ENCODE assay signal across 14 mouse cellular contexts in genomic region chr13:45967371-45967770, GRCm38 (mm10).
"Had no signal": no experiment of that assay in that cellular context is flagged by ENCODE, and none has a peak within 500 bp of the region (broad histone marks: within the 10 kb centered on the region; RNA-seq: fewer than 3 reads in every experiment).

No protein-coding gene starts in this region.

- DNase-seq: lung, adult 18-20 months; lung, embryonic 14.5 days; lung, postnatal 10 days; right cerebral cortex, adult 18-20 months; right cerebral cortex, postnatal 25 days; right cerebral cortex, postnatal 4 days; spleen, adult 18-20 months; thymus, adult 18-20 months; thymus, postnatal 4 days had no signal

- H3K27me3 ChIP-seq: megakaryocyte, embryonic 14.5 days had no signal

- ATAC-seq: midbrain, embryonic 13.5 days; midbrain, embryonic 15.5 days had no signal

- H3K9ac ChIP-seq: lung, embryonic 14.5 days; midbrain, embryonic 13.5 days; midbrain, embryonic 15.5 days; neural tube, embryonic 13.5 days; neural tube, embryonic 15.5 days had no signal

- H3K27ac ChIP-seq: midbrain, embryonic 13.5 days; midbrain, embryonic 15.5 days; neural tube, embryonic 13.5 days; neural tube, embryonic 15.5 days had no signal

- H3K9me3 ChIP-seq: megakaryocyte, embryonic 14.5 days; midbrain, embryonic 13.5 days; midbrain, embryonic 15.5 days; neural tube, embryonic 13.5 days; neural tube, embryonic 15.5 days had no signal

- H3K36me3 ChIP-seq: midbrain, embryonic 13.5 days; midbrain, embryonic 15.5 days; neural tube, embryonic 13.5 days; neural tube, embryonic 15.5 days had no signal
